Mouse (Mus musculus) MEL (cell line): ENCODE measurements at regions not wholly inside any gene's neighbourhood (a gene's known extent, or its start where the extent isn't known, plus 50 kb on each side); places are given as distances from the start of the nearest gene placed in this dataset.

Source experiments
- BHLHE40 ChIP-seq: IDR thresholded peaks from 2 replicates; pipeline ENCODE4 v1.6.1; 2012; ENCODE audit warnings: low read depth, mild to moderate bottlenecking, inconsistent platforms, low read length, improper control_type of control experiment, borderline replicate concordance
- CTCF ChIP-seq, 3 experiments: IDR thresholded peaks in 2 of 3; conservative IDR thresholded peaks in 1 of 3; 2 replicates each; pipeline ENCODE4 v1.5.1; 2011 to 2012; ENCODE audit warnings: low read length in 3 of 3, low read depth in 2 of 3, mild to moderate bottlenecking in 2 of 3, improper control_type of control experiment in 1 of 3, inconsistent platforms in 1 of 3, mixed read lengths in 1 of 3, moderate library complexity in 1 of 3; ENCODE audit not compliant: control insufficient read depth in 1 of 3, insufficient read depth in 1 of 3, poor library complexity in 1 of 3, severe bottlenecking in 1 of 3
- EP300 ChIP-seq, 2 experiments: IDR thresholded peaks; 2 replicates each; pipeline ENCODE4 v1.6.1; 2011; ENCODE audit warnings: improper control_type of control experiment in 2 of 2, low read length in 2 of 2, low read depth in 1 of 2, mild to moderate bottlenecking in 1 of 2
- MAZ ChIP-seq: IDR thresholded peaks from 2 replicates; pipeline ENCODE4 v1.6.1; 2012; ENCODE audit warnings: low read depth, mild to moderate bottlenecking, inconsistent platforms, low read length, improper control_type of control experiment
- MYC ChIP-seq: IDR thresholded peaks from 2 replicates; pipeline ENCODE4 v1.6.1; 2011; ENCODE audit warnings: low read depth, mild to moderate bottlenecking, low read length, improper control_type of control experiment, moderate library complexity
- POLR2A ChIP-seq, 2 experiments: IDR thresholded peaks; 2 replicates each; pipeline ENCODE4 v1.6.1; 2011 to 2012; ENCODE audit warnings: low read length in 2 of 2, mild to moderate bottlenecking in 2 of 2, control low read depth in 1 of 2, improper control_type of control experiment in 1 of 2, low read depth in 1 of 2, moderate library complexity in 1 of 2; ENCODE audit not compliant: control insufficient read depth in 1 of 2, insufficient read depth in 1 of 2, poor library complexity in 1 of 2
- TCF12 ChIP-seq: IDR thresholded peaks from 2 replicates; pipeline ENCODE4 v1.6.1; 2014; ENCODE audit warnings: low read depth, mild to moderate bottlenecking, inconsistent platforms, low read length, improper control_type of control experiment, moderate library complexity
- UBTF ChIP-seq: IDR thresholded peaks from 2 replicates; pipeline ENCODE4 v1.6.1; 2012; ENCODE audit warnings: low read depth, mild to moderate bottlenecking, inconsistent platforms, low read length, improper control_type of control experiment, moderate library complexity, borderline replicate concordance; ENCODE audit not compliant: insufficient read depth

- TF ChIP-seq POLR2A (IDR thresholded peaks at IDR 0.05; ENCODE audit: control insufficient read depth in 1 of 2, insufficient read depth in 1 of 2, low read depth in 1 of 2, low read length in 2 of 2, poor library complexity in 1 of 2): no peak
- TF ChIP-seq CTCF (IDR thresholded peaks at IDR 0.05 in 2 of 3, conservative IDR thresholded peaks at IDR 0.05 in 1 of 3; ENCODE audit: control insufficient read depth in 1 of 3, insufficient read depth in 1 of 3, low read depth in 2 of 3, low read length in 3 of 3, poor library complexity in 1 of 3, severe bottlenecking in 1 of 3): no peak
- no peak for TF ChIP-seq MYC
- TF ChIP-seq UBTF: no peak
- no peak for TF ChIP-seq EP300 (IDR thresholded peaks at IDR 0.05; ENCODE audit: low read depth in 1 of 2, low read length in 2 of 2)
- no peak for TF ChIP-seq BHLHE40
- TF ChIP-seq MAZ: no peak
- no peak for TF ChIP-seq TCF12
These were observed 152.2 kb upstream of the Mocs1 start for GRCm38 (mm10) chr17:49275916-49276315.
